Mouse (Mus musculus): ENCODE results near the gene Neurod1. TPM values are rescaled to one million over a fixed set of nuclear protein-coding genes. Genes with fewer than 3 reads are reported as not detected.

Gene Neurod1
- polyA plus RNA-seq, 1 experiment: not detected

DNA sequence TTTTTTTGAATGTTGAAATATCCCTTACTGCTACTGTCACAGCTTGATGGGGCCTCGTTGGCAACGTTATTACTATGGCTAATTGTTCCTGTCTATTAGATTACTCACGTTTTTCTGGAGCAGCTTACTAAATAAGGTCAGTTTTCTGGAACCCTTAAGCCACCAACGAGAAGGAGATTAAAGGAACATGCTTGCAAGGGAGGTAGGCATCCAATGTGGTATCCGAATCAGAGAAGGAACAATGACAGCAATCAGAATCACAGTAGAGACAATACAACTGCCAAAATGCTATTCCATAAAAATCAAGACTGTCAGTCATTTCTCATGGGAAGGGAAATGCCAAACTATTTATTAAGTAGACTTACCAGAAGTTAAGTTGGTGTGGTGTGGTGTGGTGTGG lies 5.1 kb downstream of the Neurod1 start:
- no peak for TF ChIP-seq GATA1 (IDR thresholded peaks at IDR 0.05; ENCODE audit: low read length)

DNA sequence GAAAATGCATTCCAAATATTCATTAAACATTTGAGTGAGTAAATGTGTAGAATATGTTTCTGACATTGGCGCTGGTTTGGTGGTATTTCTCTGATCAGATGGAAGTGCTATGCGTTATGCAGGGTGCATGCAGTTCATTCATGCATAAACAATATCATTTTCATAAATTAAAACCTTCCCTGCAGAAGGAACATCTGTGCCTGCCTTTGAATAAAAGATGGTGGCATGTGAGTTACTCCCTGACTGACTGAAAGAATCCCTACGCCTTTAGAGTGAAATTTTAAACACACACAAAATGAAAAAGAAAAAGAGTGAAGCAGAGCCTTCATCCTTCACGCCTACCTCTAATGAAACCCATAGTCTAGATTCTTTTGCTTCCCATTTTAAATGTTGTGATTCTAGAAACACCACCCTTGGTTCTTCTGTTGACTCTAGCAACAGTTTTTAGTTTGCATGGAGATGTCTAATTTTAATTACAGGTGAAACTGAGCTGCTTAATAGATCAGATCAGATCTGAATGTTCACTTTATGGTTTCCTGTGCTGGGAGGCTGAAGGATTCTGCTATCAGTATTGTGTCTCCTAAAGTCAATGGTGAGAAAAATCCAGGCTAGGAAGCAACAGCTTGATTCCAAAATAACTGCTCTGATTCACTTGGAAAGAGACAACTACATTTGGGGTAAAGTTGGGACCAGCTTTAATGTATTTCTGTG lies 5.7 kb downstream of the Neurod1 start:
- TF ChIP-seq GATA1 (IDR thresholded peaks at IDR 0.05; ENCODE audit: low read length): no peak

DNA sequence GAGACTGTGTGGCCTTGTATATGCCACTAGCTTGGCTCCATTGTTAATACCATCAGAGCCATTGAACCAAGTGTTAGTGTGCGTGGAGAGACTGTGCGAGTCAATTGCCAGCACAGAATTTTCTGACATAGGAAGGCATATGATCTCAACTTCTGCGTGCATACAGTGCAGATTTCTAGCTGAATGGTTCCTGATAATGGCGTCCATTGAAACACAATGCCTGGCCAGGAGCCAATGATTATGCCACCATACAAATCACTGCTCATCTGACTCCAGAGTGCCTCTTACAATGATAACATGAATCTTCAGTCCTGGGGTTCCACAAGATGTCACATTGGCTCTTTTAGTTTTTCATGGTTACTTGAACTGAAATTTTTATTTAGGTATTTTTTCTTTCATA lies 7.2 kb downstream of the Neurod1 start:
- TF ChIP-seq GATA1 (IDR thresholded peaks at IDR 0.05; ENCODE audit: low read length): no peak

DNA sequence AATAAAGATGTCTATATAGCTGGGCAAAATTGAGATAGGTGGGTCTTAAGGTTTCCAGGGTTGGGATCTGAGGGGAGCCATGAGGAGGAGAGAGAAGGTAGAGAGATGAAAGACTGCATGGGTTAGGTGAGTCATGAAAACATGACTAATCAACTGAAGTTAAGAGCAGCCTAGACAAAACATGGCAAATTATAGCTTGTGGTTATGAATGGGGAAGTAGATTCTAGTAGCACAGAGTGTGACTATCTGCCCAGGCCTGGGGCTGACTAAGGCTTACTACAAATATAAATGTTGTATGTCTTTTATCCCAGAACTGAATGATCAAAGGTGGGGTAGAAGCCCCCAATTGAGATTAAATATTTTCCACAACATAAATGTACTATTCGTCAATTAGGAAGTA lies 9.4 kb downstream of the Neurod1 start:
- TF ChIP-seq GATA1 (IDR thresholded peaks at IDR 0.05; ENCODE audit: low read length): no peak

DNA sequence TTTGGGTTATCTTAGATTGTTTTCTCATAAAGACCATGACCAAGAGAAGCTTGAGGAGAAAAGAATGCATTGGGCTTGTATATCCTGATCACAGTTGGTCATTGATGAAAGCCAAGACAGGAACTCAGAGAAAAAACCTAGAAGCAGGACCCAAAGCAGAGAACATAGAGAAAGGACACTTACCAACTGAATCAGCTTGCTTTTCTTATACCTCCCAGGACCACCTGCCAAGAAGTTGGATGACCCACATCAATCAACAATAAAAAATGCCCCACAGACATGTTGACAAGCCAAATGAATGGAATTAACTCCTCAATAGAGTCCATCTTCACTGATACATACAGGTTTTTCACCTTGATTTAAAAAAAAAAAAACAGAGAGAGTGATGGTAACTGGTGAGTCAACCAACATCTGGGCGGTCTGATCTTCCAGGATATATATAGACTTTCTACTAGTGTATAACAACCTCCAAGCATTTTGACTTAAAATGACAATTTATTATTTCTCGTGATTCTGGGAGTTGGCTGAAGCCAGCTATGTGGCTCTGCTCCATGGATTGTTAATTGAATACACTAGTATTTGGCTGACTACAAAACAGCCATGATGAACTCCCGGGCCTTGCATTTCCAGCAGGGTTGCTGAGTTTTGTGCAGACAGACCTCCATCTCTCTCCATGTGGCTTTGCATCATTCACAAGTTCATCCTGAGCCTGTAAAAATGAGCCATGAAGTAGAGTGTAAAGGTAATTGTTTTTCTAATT lies 12.5 kb downstream of the Neurod1 start:
- TF ChIP-seq GATA1 (IDR thresholded peaks at IDR 0.05; ENCODE audit: low read length): no peak

DNA sequence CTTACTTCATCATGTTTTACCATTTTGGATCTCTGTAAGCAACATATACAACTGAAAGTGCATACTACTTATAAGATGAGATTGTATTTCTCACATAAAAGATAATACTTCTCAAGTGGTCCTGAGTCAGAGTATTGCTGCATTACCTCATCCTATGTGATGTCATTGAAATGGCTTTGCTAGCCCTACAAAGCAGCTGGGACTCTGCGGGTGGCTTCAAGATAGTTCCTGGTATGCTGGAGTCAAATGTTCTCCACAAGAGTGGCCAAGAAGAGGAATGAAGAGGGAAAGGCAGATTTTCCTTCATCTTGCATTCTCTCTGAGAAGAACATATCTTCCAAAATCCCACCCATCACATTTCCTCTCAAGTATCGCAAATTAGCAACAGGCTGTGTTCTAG lies 13.2 kb downstream of the Neurod1 start:
- no peak for TF ChIP-seq GATA1 (IDR thresholded peaks at IDR 0.05; ENCODE audit: low read length)

DNA sequence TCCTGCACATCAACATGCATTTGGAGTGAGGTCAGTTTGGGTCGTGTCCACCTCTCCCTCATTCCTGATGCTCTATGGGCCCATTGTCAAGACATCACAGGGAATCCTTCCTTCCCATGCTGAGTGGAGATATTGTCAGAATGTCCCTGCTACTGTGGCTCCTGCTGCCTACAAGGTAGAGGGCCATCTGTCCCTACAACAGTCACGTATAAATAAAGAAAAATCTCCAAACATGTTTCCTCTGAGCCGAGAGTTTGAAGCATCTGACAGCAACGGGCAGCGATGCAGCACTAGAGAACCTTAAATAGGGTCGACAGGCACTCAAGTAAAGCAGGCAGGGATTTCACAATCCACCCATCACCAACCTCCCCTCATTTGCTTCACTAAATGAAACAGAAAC lies 13.6 kb downstream of the Neurod1 start:
- no peak for TF ChIP-seq GATA1 (IDR thresholded peaks at IDR 0.05; ENCODE audit: low read length)

DNA sequence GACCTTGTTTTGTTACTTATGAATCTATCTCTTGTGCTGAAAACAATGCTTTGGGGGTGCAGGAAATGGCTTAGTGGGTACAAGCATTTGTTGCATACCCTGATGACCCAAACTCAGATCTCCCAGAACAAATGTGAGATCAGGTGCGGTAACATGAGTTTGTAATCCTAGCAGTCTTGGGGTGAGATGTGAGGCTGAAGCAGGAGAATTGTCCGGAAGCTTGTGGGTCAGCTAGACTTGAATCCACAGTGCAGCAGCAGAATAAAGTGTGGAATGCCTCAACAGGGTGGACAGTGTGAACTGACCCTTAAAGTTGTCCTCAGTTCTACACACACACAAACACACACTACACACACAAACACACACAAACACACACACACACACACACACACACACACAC lies 14.3 kb downstream of the Neurod1 start:
- TF ChIP-seq GATA1 (IDR thresholded peaks at IDR 0.05; ENCODE audit: low read length): no peak

DNA sequence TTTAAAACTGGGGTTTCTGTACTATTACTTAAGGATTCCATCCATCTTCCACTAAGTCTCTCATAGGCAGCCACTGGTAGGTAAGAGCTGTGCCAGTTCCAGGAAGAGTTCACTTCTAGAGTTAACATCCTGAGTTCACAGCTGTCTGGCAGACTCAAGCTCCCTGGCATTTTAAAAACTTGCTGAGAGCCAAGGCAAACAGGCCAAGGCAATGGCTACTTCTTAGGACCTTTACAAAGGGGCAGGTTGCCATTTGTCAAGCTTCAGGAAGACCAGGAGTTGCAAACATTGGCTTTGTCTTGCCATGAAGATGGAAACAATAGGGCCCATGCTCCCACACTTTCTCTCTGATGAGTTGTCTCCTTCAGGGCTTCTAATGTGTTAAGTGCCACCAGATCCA lies 26.5 kb downstream of the Neurod1 start:
- no peak for TF ChIP-seq GATA1 (IDR thresholded peaks at IDR 0.05; ENCODE audit: low read length)

DNA sequence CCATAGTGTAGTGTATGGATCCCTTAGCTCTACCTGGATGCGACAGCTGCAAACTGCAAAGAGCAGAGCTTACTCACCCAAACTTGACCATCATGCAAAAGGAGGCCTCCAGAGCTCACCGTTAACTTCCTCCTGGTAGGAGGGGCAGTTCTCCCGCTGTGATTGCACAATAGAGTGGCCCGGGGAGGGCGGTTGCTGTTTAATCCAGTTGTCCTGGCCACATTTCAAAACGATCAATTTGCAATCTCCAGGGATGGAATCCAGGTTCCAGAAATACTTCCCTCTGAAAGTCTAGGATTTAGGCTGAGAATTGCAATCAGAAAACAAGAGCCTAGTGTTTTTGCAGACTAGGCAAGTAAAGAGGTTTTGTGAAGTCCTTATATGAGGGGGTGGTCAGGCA lies 26.9 kb downstream of the Neurod1 start:
- no peak for TF ChIP-seq GATA1 (IDR thresholded peaks at IDR 0.05; ENCODE audit: low read length)

DNA sequence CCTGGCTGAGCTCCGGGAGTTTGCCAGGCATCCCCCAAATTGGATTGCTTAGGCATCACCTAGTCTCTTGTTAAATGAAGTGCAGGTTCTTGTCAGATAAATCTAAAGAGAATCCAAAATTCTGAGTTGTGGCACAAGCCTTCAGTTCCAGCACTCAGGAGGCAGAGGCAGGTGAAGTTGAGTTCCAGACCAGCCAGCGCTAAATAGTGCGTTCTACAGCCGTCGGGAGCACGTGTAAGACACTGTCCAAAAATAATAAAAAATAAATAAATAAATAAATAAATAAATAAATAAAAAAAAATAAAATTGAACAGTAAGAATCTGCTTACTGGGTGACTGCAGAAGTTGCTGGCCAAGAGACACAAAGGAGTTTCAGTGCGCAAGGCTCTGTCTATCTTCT lies 27.4 kb downstream of the Neurod1 start:
- no peak for TF ChIP-seq GATA1 (IDR thresholded peaks at IDR 0.05; ENCODE audit: low read length)

DNA sequence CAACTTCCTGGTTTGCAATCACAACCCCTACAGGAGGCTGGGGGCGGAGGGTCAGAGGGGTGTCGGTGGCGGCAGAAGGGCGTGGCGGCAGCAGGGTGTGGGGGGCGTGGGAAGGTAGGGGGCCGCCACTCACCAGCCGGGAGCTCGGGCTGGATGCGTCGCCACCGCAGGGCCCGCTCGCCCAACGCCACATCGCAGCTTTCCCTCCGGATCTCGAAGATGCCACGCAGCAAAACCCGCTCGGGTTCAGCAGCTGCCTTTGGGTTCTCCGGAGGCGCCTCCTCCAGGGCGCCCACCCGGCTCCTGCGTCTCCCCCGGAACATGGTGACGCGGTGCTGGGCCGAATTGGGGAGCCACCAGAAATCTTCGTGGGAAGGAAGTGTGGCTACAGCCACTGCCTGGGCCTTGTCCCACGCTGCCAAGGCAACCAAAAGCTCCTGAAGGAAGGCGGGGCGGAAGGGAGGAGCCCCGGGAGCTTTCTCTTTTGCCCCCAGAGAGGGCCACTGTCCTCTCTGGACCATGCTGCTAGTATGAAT lies 27.9 kb downstream of the Neurod1 start:
- TF ChIP-seq GATA1 (IDR thresholded peaks at IDR 0.05; ENCODE audit: low read length): no peak

DNA sequence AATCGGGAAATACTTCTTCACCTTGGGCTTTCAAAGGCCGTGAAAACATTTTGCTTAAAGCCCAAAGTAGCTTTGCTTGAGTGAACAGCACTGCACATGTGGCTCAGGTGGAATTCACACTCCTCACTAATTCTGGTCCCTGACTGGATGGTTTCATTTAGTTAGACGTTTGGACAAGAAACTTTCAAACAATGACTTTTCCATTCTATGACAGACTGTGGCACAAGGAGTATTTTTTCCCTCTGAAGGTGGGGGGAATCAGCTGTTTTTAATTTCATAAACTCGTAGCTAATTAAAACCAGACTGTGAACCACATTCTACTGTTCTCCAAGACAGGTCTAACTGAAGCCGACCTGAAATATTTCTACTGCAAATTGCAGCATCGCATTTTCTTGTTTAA lies 28.5 kb downstream of the Neurod1 start:
- TF ChIP-seq GATA1 (IDR thresholded peaks at IDR 0.05; ENCODE audit: low read length): no peak

DNA sequence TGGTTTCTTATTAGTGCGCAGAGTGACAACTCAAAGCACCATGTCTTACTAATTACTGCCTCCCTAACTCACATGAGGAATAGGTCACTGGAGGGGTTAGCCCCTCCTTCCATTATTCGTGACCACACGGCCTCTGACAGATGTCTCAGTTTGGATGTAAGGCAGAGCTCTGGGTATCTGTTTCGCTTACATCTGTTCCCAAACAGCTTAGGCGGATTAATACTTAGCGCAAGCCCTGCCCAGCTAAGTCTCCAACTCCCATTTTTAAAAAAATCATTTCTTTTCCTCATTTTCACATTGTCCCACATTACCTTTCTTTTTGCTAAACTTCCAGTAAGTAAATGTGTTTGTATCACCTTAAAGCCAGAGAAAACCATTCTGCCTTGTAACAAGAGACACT lies 34.9 kb downstream of the Neurod1 start:
- TF ChIP-seq GATA1 (IDR thresholded peaks at IDR 0.05; ENCODE audit: low read length): no peak

DNA sequence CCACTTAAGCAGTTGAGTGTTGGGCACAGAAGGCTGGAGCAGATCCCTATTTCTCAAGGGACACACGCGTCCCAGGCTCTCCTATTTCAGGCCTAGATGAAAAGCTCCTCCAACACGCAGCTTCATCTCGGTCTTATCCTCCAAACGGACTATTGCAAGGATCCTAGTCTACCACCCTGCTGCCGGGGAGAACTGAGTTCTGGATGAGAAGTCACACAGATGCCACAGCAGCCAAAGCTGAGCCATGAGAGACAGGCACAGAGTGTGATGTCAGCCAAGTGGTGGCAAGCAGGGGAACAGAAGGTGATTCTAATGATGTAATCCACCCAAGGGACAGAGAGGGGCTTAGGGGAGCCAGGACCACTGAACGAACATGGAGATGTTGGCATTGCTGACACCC lies 42.0 kb downstream of the Neurod1 start:
- no peak for TF ChIP-seq GATA1 (IDR thresholded peaks at IDR 0.05; ENCODE audit: low read length)

DNA sequence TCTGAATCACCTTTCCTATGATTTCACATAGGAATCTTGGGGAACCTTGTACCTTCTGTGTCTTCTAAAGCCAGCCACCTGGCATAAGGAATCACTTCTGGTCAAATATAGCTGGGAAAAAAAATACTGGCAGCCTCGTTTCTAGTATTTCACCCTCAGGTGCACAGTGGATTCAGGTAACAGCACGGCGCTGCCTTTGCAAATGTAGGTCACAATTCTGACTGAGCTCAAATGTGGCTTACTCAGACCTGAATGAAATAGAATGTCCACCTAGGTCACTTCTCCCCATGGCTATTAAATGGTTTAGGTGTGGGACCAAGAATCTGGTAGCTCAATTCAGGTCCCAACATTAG lies 45.7 kb downstream of the Neurod1 start:
- TF ChIP-seq GATA1 (IDR thresholded peaks at IDR 0.05; ENCODE audit: low read length): no peak

Measured in G1E-ER4 (cell line).